Mouse (Mus musculus): ENCODE results near the gene Bach1. TPM values are rescaled to one million over a fixed set of nuclear protein-coding genes. Genes with fewer than 3 reads are reported as not detected.

Gene Bach1
- total RNA-seq, 2 experiments from 2014 or later: 16.5 to 22.3 TPM

- no peak for DNase-seq (ENCODE audit: low spot score in 2 of 2)
Observed at GRCm38 (mm10) chr16:87709971-87710370, 11.2 kb downstream of the Bach1 start.

- DNase-seq (ENCODE audit: low spot score in 2 of 2): no peak
Observed at GRCm38 (mm10) chr16:87711961-87712360, 13.2 kb downstream of the Bach1 start.

DNA sequence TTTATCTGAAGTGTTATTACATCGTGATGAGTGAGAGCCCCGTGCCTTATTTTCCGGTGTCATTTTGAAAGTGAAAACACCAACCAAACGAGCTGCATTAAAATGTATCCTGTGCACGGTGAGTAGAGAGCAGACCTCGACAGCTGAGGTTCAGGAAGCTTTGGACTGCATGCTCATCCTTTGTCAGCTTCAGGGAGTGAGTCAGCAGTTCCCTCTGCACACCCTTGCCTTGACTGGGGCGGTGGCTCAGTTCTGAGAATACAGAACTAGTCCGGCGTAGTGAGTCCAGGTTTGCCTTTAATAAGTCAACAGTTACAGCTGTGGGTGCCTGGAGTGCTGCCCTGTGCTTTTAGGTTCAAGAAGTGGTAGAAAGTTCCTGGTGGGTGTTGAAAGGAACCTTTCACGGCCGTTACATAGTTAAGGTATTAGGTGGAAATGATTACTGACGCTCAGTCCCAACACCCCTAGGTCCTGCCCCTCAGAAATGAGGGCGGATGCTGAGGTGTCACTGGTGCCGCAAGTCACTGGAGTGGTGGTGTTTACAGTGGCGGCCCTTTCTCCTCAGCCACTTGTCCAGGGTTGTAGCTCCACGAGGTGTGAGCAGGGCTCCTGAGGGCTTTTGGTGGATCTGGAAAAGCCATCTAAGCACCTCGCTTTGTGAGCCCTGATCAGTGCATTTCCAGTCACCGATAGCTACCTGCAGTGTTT, 14.4 kb downstream of the Bach1 start:
- no peak for DNase-seq (ENCODE audit: low spot score in 2 of 2)

- DNase-seq (ENCODE audit: low spot score in 2 of 2): no peak
Observed at GRCm38 (mm10) chr16:87714550-87714949, 15.8 kb downstream of the Bach1 start.

DNA sequence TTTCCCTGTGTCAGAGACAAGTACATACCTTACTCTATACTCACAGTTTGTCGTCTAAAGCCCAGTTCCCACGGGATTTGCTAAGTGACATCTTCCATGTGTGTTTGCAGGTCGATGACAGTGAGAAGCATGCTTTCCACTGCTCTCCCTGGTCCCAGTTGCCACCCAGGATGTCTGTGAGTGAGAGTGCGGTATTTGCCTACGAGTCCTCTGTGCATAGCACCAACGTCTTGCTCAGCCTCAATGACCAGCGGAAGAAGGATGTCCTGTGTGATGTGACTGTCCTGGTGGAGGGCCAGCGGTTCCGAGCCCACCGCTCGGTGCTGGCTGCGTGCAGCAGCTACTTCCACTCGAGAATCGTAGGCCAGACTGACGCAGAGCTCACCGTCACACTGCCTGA, 16.5 kb downstream of the Bach1 start:
- DNase-seq (ENCODE audit: low spot score in 2 of 2): no peak

DNA sequence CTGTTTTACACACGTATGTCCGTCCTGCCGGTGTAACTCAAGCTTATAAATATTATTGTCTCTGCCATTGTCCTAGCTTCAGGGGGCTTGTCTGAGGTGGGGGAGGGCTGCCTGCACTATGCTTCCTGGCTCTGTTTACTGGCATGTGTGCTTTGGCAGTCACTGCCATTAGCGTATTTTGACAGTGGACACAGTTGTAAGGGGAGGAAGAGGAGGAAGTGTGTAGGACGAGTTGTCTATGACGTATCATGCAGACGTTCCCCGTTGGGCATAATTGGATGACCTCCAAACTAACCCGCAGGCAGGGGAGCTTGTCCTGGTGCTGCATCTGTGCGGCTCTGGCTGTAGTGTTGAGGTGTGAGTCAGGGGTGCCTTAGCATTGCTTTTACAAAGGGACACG, 17.5 kb downstream of the Bach1 start:
- no peak for DNase-seq (ENCODE audit: low spot score in 2 of 2)

- no peak for DNase-seq (ENCODE audit: low spot score in 2 of 2)
Observed at GRCm38 (mm10) chr16:87717046-87717660, 18.4 kb downstream of the Bach1 start.

DNA sequence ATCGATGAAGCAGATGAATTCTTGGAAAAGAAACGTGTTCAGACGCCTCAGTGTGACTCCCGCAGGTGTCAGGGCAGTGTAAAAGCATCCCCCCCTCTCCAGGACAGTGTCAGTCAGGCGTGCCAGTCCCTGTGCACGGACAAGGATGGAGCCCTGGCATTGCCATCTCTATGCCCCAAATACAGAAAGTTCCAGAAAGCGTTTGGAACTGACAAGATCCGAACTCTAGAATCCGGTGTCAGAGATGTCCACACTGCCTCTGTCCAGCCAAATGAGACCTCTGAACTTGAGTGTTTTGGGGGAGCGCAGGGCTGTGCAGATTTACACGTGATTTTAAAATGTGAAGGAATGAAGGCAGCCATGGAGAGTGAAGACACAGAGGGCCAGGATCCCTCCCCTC, 20.3 kb downstream of the Bach1 start:
- no peak for DNase-seq (ENCODE audit: low spot score in 2 of 2)

DNA sequence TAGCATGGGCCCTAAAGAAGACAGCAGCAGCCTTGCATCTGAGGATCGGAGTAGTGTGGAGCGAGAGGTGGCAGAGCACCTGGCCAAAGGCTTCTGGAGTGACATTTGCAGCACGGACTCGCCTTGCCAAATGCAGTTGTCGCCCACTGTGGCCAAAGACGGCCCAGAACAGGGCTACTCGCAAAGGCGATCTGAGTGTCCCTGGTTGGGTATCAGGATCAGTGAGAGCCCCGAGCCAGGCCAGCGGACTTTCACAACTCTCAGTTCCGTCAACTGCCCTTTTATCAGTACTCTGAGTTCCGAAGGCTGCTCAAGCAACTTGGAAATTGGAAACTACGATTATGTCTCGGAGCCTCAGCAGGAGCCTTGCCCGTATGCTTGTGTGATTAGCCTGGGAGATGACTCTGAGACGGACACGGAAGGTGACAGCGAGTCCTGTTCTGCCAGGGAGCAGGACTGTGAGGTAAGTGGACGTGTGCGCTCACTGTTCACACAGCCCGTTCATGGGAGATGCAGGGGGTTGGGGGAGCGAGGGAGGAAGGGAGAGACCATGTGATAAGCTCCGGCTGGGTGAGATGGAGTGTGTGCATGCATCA, 21.0 kb downstream of the Bach1 start:
- no peak for DNase-seq (ENCODE audit: low spot score in 2 of 2)

- DNase-seq (ENCODE audit: low spot score in 2 of 2): no peak
Observed at GRCm38 (mm10) chr16:87720851-87721409, 22.2 kb downstream of the Bach1 start.

DNA sequence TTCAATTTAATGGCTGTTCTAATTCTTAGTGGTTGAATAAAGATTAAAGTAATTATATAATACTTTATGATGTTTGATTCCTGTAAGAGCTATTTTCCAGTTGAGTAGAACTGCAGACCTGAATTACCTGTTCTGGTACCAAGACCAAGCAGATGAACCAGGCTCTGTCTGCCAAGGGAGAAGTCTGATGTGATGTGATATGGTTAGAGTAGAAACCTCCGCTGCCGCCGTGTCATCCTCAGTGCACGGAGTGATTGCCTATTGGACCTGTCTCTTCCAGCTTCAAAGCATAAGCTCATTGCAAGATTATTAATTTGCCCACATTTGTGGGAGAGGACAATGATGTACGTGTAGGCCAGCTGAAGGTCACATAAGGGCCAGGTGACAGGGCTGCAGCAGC, 24.1 kb downstream of the Bach1 start:
- no peak for DNase-seq (ENCODE audit: low spot score in 2 of 2)

DNA sequence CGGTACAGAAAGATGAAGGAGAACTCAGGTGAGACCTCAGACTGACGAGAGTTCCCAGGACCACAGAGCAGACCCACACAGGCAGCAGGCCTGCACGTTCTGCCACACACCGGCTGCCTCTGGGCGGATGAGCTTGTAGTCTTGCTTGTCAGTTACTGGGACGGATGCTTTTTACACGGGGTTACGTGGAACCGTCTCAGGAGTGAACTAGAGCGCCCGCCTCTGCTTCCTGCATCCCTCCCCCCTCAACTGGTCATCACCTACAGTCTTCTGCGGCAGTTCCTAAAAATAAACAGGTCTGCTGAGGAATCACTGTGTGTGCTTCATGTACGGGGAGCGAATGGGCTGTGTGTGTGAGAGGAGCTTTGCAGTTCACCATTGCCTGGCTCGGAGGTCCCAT, 24.7 kb downstream of the Bach1 start:
- no peak for DNase-seq (ENCODE audit: low spot score in 2 of 2)

DNA sequence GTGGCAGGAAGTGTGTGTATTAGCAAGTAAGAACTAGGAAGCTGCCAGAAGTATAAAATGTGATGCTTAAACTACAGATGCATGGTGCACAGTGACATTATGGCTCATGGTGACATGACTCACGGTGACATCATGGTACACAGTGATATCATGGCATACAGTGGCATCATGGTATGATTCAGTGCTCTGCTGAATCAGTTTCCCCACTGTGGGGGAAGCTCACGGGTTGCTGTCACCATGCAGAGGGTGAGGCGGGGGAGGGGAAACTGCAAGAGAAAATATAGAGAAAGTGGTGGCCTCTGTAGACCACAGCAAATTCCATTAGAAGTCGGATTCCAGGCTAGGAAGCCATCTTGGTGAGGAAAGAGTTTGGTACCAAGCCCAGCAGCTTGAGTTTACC, 26.1 kb downstream of the Bach1 start:
- no peak for DNase-seq (ENCODE audit: low spot score in 2 of 2)

DNA sequence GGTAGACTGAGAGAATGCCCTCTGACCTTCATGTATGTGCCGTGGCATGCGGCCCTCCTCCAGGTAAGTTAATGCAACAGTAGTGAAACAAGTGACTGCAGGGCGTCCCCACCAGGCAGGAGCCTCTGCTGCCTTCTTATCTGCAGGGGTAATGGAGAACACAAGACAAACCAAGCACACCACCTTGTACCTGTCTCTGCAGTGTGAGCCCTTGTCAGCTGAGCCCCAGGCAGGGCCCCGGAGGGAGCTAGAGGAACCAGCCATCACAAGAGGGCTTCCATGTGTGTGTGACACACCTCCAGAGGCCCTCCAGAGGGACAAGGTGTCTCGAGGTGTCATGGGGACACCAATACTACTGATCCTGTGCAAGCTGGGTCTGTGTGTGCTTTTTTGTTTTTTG, 26.5 kb downstream of the Bach1 start:
- DNase-seq (ENCODE audit: low spot score in 2 of 2): no peak

GRCm38 (mm10) chr16:87725963-87726362, 27.2 kb downstream of the Bach1 start:
- DNase-seq (ENCODE audit: low spot score in 2 of 2): no peak

DNA sequence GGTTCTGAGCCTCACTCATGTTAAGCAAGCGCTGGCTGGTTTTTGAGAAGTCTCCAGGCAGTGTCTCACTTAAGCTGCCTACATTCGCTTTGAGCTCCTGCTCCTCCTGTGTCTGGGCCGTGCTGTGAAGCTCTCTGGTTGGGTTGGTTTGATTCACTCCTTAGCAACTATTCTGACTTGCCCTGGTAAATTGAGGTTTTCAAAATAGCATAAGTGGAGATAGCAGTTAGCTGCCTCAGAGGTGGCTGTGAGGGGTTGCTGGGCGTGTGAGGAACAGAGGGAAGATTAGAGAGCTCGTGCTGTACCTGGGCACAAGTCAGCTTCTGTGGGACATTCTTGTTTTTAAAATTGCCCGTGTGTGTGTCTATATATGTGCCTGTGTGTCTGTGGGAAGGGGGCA, 27.6 kb downstream of the Bach1 start:
- DNase-seq (ENCODE audit: low spot score in 2 of 2): no peak

DNA sequence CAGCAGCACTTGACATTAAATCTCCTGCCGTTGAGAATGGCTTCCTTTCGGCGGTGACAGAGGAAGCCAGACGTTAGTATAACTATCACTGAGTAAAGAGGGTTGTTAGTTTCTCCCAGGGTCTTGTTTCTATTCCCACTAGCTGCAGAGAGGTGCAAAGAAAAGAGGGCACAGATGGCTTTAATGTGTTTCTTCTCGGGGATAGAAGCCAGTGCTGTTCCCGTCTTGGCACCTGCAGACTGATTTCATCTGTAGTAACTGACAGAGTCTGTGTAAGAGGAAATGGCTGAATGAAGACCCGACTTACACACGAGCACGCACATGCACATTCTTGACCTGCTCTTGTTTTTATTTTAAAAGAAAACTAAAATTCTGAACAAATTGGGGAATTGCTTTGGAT, 28.5 kb downstream of the Bach1 start:
- DNase-seq (ENCODE audit: low spot score in 2 of 2): no peak

DNA sequence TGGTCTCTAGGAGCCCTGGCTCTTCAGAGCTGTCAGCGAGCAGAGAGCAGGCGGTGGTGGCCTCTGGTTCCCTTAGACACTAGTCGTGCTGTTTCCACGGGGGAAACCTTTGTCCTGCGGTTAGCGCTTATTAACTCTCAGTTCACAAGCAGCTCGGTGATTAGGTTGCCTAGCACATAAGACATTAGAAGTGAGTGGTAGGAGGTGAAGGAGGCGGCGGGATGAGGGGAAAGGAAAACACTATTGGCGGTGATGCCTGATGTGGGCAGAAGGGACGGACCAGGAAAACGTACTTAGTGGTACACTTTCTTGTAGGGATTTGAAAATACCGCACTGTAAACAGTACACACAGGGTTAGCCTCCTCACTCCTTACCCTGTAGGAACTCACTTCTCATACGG, 29.2 kb downstream of the Bach1 start:
- DNase-seq (ENCODE audit: low spot score in 2 of 2): no peak

- no peak for DNase-seq (ENCODE audit: low spot score in 2 of 2)
Observed at GRCm38 (mm10) chr16:87728703-87729102, 30.0 kb downstream of the Bach1 start.

- no peak for DNase-seq (ENCODE audit: low spot score in 2 of 2)
Observed at GRCm38 (mm10) chr16:87729469-87729868, 30.7 kb downstream of the Bach1 start.

DNA sequence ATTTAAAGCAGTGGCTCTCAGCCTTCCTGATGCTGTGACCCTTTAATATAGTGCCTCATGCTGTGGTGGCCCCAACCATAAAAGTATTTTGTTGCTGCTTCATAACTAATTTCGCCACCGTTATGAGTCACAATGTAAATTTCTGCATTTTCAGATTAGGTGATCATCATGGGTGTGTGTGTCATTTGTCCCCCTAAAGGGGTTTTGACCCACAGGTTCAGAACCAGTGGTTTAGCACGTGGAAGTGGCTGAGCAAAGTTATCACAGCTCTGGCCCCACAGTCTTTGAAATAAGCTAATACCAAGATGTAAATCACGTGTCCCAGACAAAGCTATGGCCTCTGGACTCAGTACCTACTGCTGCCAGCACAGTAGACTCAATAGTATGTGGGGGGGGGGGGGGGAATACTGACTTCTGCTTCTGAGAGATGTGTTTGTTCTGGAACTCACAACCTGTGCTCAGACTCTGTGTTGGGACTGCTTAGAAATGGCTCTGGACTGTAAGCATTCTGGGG, 36.2 kb downstream of the Bach1 start:
- no peak for DNase-seq (ENCODE audit: low spot score in 2 of 2)

GRCm38 (mm10) chr16:87736106-87736505, 37.4 kb downstream of the Bach1 start:
- no peak for DNase-seq (ENCODE audit: low spot score in 2 of 2)
